Mouse (Mus musculus): ENCODE data around the gene Gm20736. TPM values are rescaled to one million over a fixed set of nuclear protein-coding genes. Genes with fewer than 3 reads are reported as not detected.

Gene Gm20736
- not detected in 2 replicates for polyA plus RNA-seq (2012; rRNA removed)

GRCm38 (mm10) chrY:65377390-65377789 lies at the start of gene Gm20736:
Gene Gm20736, plus strand, starts transcription at chrY:65377690.

Other genes with a start within 250 kb of the Gm20736 start
- not detected in 2 replicates for gene Gm20924, start 170.2 kb upstream of the Gm20736 start, polyA plus RNA-seq (2012; rRNA removed)

All from liver, embryonic 18 days (tissue).